Mouse (Mus musculus) fat pad, adult 2 months (tissue): Measurements from ENCODE around the gene Ifitm5.

ENCODE experiments used
- DNase-seq: peaks from one replicate; pipeline ENCODE4 v3.0.0-alpha.2; 2011; ENCODE audit warnings: low read depth, low spot score; ENCODE audit errors: extremely low read depth

Ifitm5 gene

GRCm38 (mm10) chr7:140942341-140942740 lies 7.8 kb downstream of the Ifitm5 start:
- DNase-seq = no peak

GRCm38 (mm10) chr7:140941222-140942051 lies 8.7 kb downstream of the Ifitm5 start, which contains the start of gene Pgghg:
Gene Pgghg (plus strand): TSS chr7:140941391.
- DNase-seq = no peak

GRCm38 (mm10) chr7:140939669-140940171 lies 10.4 kb downstream of the Ifitm5 start:
- DNase-seq = no peak

GRCm38 (mm10) chr7:140938896-140939295 lies 11.2 kb downstream of the Ifitm5 start:
- no peak for DNase-seq

GRCm38 (mm10) chr7:140938436-140938835 lies 11.7 kb downstream of the Ifitm5 start:
- no peak for DNase-seq

GRCm38 (mm10) chr7:140927181-140927580 lies 22.9 kb downstream of the Ifitm5 start:
- no peak for DNase-seq

GRCm38 (mm10) chr7:140923070-140923775 lies 26.9 kb downstream of the Ifitm5 start:
- DNase-seq = no peak

- no peak for DNase-seq
These were observed 27.6 kb downstream of the Ifitm5 start for GRCm38 (mm10) chr7:140922398-140923069.

- no peak for DNase-seq
These were observed 28.7 kb downstream of the Ifitm5 start for GRCm38 (mm10) chr7:140921225-140921975.

GRCm38 (mm10) chr7:140920418-140921029 lies 29.6 kb downstream of the Ifitm5 start, which contains the start of gene Nlrp6:
Gene Nlrp6 (plus strand): TSS chr7:140920902.
- DNase-seq = no peak

GRCm38 (mm10) chr7:140919911-140920310 lies 30.2 kb downstream of the Ifitm5 start:
- DNase-seq = no peak

- no peak for DNase-seq
These were observed 35.9 kb downstream of the Ifitm5 start for GRCm38 (mm10) chr7:140914031-140914690.

GRCm38 (mm10) chr7:140912846-140913482 lies 37.1 kb downstream of the Ifitm5 start:
- DNase-seq = no peak

- DNase-seq = no peak
These were observed 37.8 kb downstream of the Ifitm5 start for GRCm38 (mm10) chr7:140912293-140912692.

- no peak for DNase-seq
These were observed 41.4 kb downstream of the Ifitm5 start for GRCm38 (mm10) chr7:140908634-140909107.

- DNase-seq = no peak
These were observed 41.9 kb downstream of the Ifitm5 start for GRCm38 (mm10) chr7:140908181-140908580.

- DNase-seq = no peak
These were observed 42.4 kb downstream of the Ifitm5 start for GRCm38 (mm10) chr7:140907697-140908096.

- DNase-seq = no peak
These were observed 43.0 kb downstream of the Ifitm5 start for GRCm38 (mm10) chr7:140907131-140907530.

GRCm38 (mm10) chr7:140905642-140906081 lies 44.4 kb downstream of the Ifitm5 start:
- DNase-seq = no peak
